ENCODE assay signal across 29 mouse cellular contexts in genomic region chr13:79699521-79699920, GRCm38 (mm10).
A peak's percentile ranks its signal among the peaks of the same experiment; 100 is the strongest.
DNase-seq lines count a peak whose midpoint lies in the region; ATAC-seq lines count a peak whose summit lies in the region.
"Had no signal": no experiment of that assay in that cellular context is flagged by ENCODE, and none has a peak within 500 bp of the region (broad histone marks: within the 10 kb centered on the region; RNA-seq: fewer than 3 reads in every experiment).

No protein-coding gene starts in this region.

- no peak overlapping the region for H3K27ac ChIP-seq in forebrain, embryonic 14.5 days (ENCODE audit: low read depth, low read length)
- H3K27ac ChIP-seq in forebrain, embryonic 15.5 days (replicated peaks): no peak overlapping the region
- H3K27ac ChIP-seq in midbrain, embryonic 14.5 days (replicated peaks; ENCODE audit: low read depth, low read length): no peak overlapping the region
- no peak overlapping the region for H3K27ac ChIP-seq in midbrain, embryonic 13.5 days
- no peak overlapping the region for H3K27ac ChIP-seq in embryonic facial prominence, embryonic 14.5 days (replicated peaks; ENCODE audit: low read depth, low read length)
- no peak overlapping the region for H3K27ac ChIP-seq in kidney, embryonic 16.5 days (ENCODE audit: low read length)
- H3K27ac ChIP-seq: embryonic facial prominence, embryonic 13.5 days; heart, adult 2 months; heart, embryonic 10.5 days; heart, embryonic 13.5 days; hindbrain, embryonic 12.5 days; hindbrain, embryonic 15.5 days; intestine, embryonic 15.5 days had no signal

- peaks cover 7% of the 10 kb centered on the region for H3K4me1 ChIP-seq in forebrain, embryonic 14.5 days (ENCODE audit: control insufficient read depth, insufficient read depth, low read length)
- H3K4me1 ChIP-seq in forebrain, embryonic 15.5 days: peaks cover 10% of the 10 kb centered on the region
- H3K4me1 ChIP-seq in midbrain, embryonic 14.5 days (ENCODE audit: control insufficient read depth, insufficient read depth, low read length): no peaks in the 10 kb centered on the region
- H3K4me1 ChIP-seq in midbrain, embryonic 13.5 days (replicated peaks): 0 out of 2 replicates have a peak, but pooled peaks cover 6% of the 10 kb centered on the region
- H3K4me1 ChIP-seq in embryonic facial prominence, embryonic 14.5 days (ENCODE audit: control insufficient read depth, insufficient read depth, low read length): no peaks in the 10 kb centered on the region
- H3K4me1 ChIP-seq in kidney, embryonic 16.5 days (ENCODE audit: insufficient read depth, low read length): no peaks in the 10 kb centered on the region
- H3K4me1 ChIP-seq: embryonic facial prominence, embryonic 13.5 days; heart, embryonic 10.5 days; heart, embryonic 13.5 days; hindbrain, embryonic 12.5 days; hindbrain, embryonic 15.5 days; intestine, embryonic 15.5 days had no signal

- H3K4me2 ChIP-seq in forebrain, embryonic 14.5 days (ENCODE audit: low read length): no peak overlapping the region
- no peak overlapping the region for H3K4me2 ChIP-seq in forebrain, embryonic 15.5 days (replicated peaks)
- H3K4me2 ChIP-seq in midbrain, embryonic 14.5 days (ENCODE audit: low read length): no peak overlapping the region
- no peak overlapping the region for H3K4me2 ChIP-seq in midbrain, embryonic 13.5 days (replicated peaks)
- no peak overlapping the region for H3K4me2 ChIP-seq in embryonic facial prominence, embryonic 14.5 days (ENCODE audit: low read depth, low read length)
- no peak overlapping the region for H3K4me2 ChIP-seq in kidney, embryonic 16.5 days (replicated peaks; ENCODE audit: low read depth, low read length)
- H3K4me2 ChIP-seq: embryonic facial prominence, embryonic 13.5 days; heart, embryonic 13.5 days; hindbrain, embryonic 12.5 days; hindbrain, embryonic 15.5 days; intestine, embryonic 15.5 days had no signal

- no peaks in the 10 kb centered on the region for H3K36me3 ChIP-seq in forebrain, embryonic 14.5 days (ENCODE audit: control insufficient read depth, insufficient read depth, low read length)
- H3K36me3 ChIP-seq in forebrain, embryonic 15.5 days: no peaks in the 10 kb centered on the region
- H3K36me3 ChIP-seq in midbrain, embryonic 14.5 days (ENCODE audit: control insufficient read depth, insufficient read depth, low read length): no peaks in the 10 kb centered on the region
- H3K36me3 ChIP-seq in midbrain, embryonic 13.5 days: no peaks in the 10 kb centered on the region
- no peaks in the 10 kb centered on the region for H3K36me3 ChIP-seq in embryonic facial prominence, embryonic 14.5 days (ENCODE audit: control insufficient read depth, insufficient read depth, low read length)
- H3K36me3 ChIP-seq in kidney, embryonic 16.5 days (ENCODE audit: insufficient read depth, low read length): no peaks in the 10 kb centered on the region
- H3K36me3 ChIP-seq: embryonic facial prominence, embryonic 13.5 days; heart, embryonic 10.5 days; heart, embryonic 13.5 days; hindbrain, embryonic 12.5 days; hindbrain, embryonic 15.5 days; intestine, embryonic 15.5 days had no signal

- peak; percentile 51 for DNase-seq in forebrain, embryonic 14.5 days (ENCODE audit: low spot score)
- peak; percentile 46 for DNase-seq in midbrain, embryonic 14.5 days
- peak; percentile 6 for DNase-seq in brain, adult 2 months (ENCODE audit: low read depth, low spot score)
- DNase-seq in embryonic facial prominence, embryonic 14.5 days (ENCODE audit: low spot score): peak; percentile 1
- no peak for DNase-seq in layer of hippocampus, postnatal 14 days (ENCODE audit: low spot score in 2 of 2)
- DNase-seq: adrenal gland, adult 8-10 months; adrenal gland, postnatal 25 days; cerebellum, adult 11 months; cerebellum, adult 2 months; cerebellum, adult 9-11 months; cerebellum, postnatal 25 days; gastrocnemius, postnatal 10 days; gastrocnemius, postnatal 36 days; heart, adult 2 months; heart, postnatal 14 days; heart, postnatal 4 days; kidney, adult 11 months had no signal

- ATAC-seq in forebrain, embryonic 14.5 days: no peak
- no peak for ATAC-seq in forebrain, embryonic 15.5 days (replicated peaks)
- no peak for ATAC-seq in midbrain, embryonic 14.5 days (ENCODE audit: low FRiP score, low TSS enrichment)
- no peak for ATAC-seq in midbrain, embryonic 13.5 days
- no peak for ATAC-seq in embryonic facial prominence, embryonic 14.5 days (ENCODE audit: low read depth)
- no peak for ATAC-seq in kidney, embryonic 16.5 days (ENCODE audit: low FRiP score, low TSS enrichment)
- ATAC-seq: activated CD4-positive, CD25-positive, alpha-beta regulatory T cell, adult 4 months; CD4-positive, CD25-positive, alpha-beta regulatory T cell, adult 4 months; forebrain, embryonic 16.5 days; intestine, embryonic 15.5 days had no signal

- H3K9ac ChIP-seq in forebrain, embryonic 14.5 days (ENCODE audit: low read length): no peak overlapping the region
- no peak overlapping the region for H3K9ac ChIP-seq in forebrain, embryonic 15.5 days (replicated peaks)
- no peak overlapping the region for H3K9ac ChIP-seq in midbrain, embryonic 14.5 days (replicated peaks; ENCODE audit: low read length)
- no peak overlapping the region for H3K9ac ChIP-seq in midbrain, embryonic 13.5 days (replicated peaks)
- H3K9ac ChIP-seq in embryonic facial prominence, embryonic 14.5 days (ENCODE audit: low read depth, low read length): no peak overlapping the region
- H3K9ac ChIP-seq in kidney, embryonic 16.5 days (replicated peaks; ENCODE audit: low read length): no peak overlapping the region
- H3K9ac ChIP-seq: embryonic facial prominence, embryonic 13.5 days; heart, embryonic 13.5 days; hindbrain, embryonic 12.5 days; hindbrain, embryonic 15.5 days; intestine, embryonic 15.5 days had no signal

- H3K4me3 ChIP-seq in forebrain, embryonic 14.5 days (ENCODE audit: low read depth, low read length): no peak overlapping the region
- no peak overlapping the region for H3K4me3 ChIP-seq in forebrain, embryonic 15.5 days
- H3K4me3 ChIP-seq in midbrain, embryonic 14.5 days (replicated peaks; ENCODE audit: low read depth, low read length): no peak overlapping the region
- no peak overlapping the region for H3K4me3 ChIP-seq in midbrain, embryonic 13.5 days (replicated peaks)
- H3K4me3 ChIP-seq in embryonic facial prominence, embryonic 14.5 days (ENCODE audit: low read depth, low read length): no peak overlapping the region
- no peak overlapping the region for H3K4me3 ChIP-seq in kidney, embryonic 16.5 days (ENCODE audit: low read length)
- H3K4me3 ChIP-seq: embryonic facial prominence, embryonic 13.5 days; heart, adult 2 months; heart, embryonic 10.5 days; heart, embryonic 13.5 days; hindbrain, embryonic 12.5 days; hindbrain, embryonic 15.5 days; intestine, embryonic 15.5 days had no signal

- no peaks in the 10 kb centered on the region for H3K27me3 ChIP-seq in forebrain, embryonic 14.5 days (replicated peaks; ENCODE audit: control insufficient read depth, insufficient read depth, low read length)
- H3K27me3 ChIP-seq in forebrain, embryonic 15.5 days: no peaks in the 10 kb centered on the region
- H3K27me3 ChIP-seq in midbrain, embryonic 14.5 days (ENCODE audit: control insufficient read depth, insufficient read depth, low read length): no peaks in the 10 kb centered on the region
- H3K27me3 ChIP-seq in midbrain, embryonic 13.5 days: no peaks in the 10 kb centered on the region
- H3K27me3 ChIP-seq in embryonic facial prominence, embryonic 14.5 days (replicated peaks; ENCODE audit: control insufficient read depth, insufficient read depth, low read length): no peaks in the 10 kb centered on the region
- H3K27me3 ChIP-seq in kidney, embryonic 16.5 days (ENCODE audit: insufficient read depth, low read length): no peaks in the 10 kb centered on the region
- H3K27me3 ChIP-seq: embryonic facial prominence, embryonic 13.5 days; heart, embryonic 13.5 days; hindbrain, embryonic 12.5 days; hindbrain, embryonic 15.5 days; intestine, embryonic 15.5 days had no signal

- no peaks in the 10 kb centered on the region for H3K9me3 ChIP-seq in forebrain, embryonic 14.5 days (replicated peaks; ENCODE audit: control insufficient read depth, low read length)
- no peaks in the 10 kb centered on the region for H3K9me3 ChIP-seq in forebrain, embryonic 15.5 days
- no peaks in the 10 kb centered on the region for H3K9me3 ChIP-seq in midbrain, embryonic 14.5 days (ENCODE audit: control insufficient read depth, low read length)
- no peaks in the 10 kb centered on the region for H3K9me3 ChIP-seq in midbrain, embryonic 13.5 days
- no peaks in the 10 kb centered on the region for H3K9me3 ChIP-seq in embryonic facial prominence, embryonic 14.5 days (ENCODE audit: control insufficient read depth, low read length)
- no peaks in the 10 kb centered on the region for H3K9me3 ChIP-seq in kidney, embryonic 16.5 days (ENCODE audit: low read length)
- H3K9me3 ChIP-seq: embryonic facial prominence, embryonic 13.5 days; heart, embryonic 10.5 days; heart, embryonic 13.5 days; hindbrain, embryonic 12.5 days; hindbrain, embryonic 15.5 days; intestine, embryonic 15.5 days had no signal

Comparison
In these comparisons a context has a peak if more than half of its experiments do, and no peak if none do; other contexts are left out.
1. DNase-seq: peak in forebrain, embryonic 14.5 days (single experiment), midbrain, embryonic 14.5 days (single experiment), brain, adult 2 months (single experiment) and embryonic facial prominence, embryonic 14.5 days (single experiment); none in layer of hippocampus, postnatal 14 days (0 of 2).